ENCODE assay signal across 15 mouse cellular contexts in the genomic region with DNA sequence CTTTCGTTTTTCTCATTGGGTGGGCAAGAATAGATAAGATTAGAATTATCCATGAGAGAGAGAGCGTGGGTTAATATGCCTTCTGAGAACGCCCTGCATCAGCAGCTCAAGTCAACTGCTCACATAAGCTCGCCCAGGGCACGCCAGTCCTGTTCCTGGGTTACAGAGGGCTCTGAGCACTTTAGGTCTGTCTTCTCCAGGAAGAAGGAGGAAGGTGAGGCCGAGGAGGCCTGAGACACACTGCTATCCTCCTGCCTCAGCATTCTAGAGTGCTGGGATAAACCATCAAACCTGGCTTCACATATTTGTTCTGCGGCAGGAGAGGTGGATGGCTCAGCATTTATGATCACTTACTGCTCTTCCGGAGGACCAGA. TPM values are rescaled to one million over a fixed set of nuclear protein-coding genes. Genes with fewer than 3 reads are reported as not detected.
DNase-seq lines count a peak whose midpoint lies in the region; ATAC-seq and TF ChIP-seq lines count a peak whose summit lies in the region.
"Had no signal": no experiment of that assay in that cellular context is flagged by ENCODE, and none has a peak within 500 bp of the region (broad histone marks: within the 10 kb centered on the region; RNA-seq: fewer than 3 reads in every experiment).

No protein-coding gene starts in this region.

- peaks cover 25% of the 10 kb centered on the region for H3K4me1 ChIP-seq in kidney, adult 2 months (ENCODE audit: control insufficient read depth, insufficient read depth, low read length)
- H3K4me1 ChIP-seq in midbrain, embryonic 12.5 days = peaks cover 10% of the 10 kb centered on the region
- H3K4me1 ChIP-seq in midbrain, postnatal 0 days (ENCODE audit: insufficient read depth, low read length) = 0 out of 2 replicates have a peak, but pooled peaks cover 2% of the 10 kb centered on the region
- H3K4me1 ChIP-seq in limb, embryonic 13.5 days = peaks cover 40% of the 10 kb centered on the region
- no peaks in the 10 kb centered on the region for H3K4me1 ChIP-seq in cerebellum, adult 2 months (ENCODE audit: control insufficient read depth, insufficient read depth, low read length)
- H3K4me1 ChIP-seq: neural tube, embryonic 12.5 days had no signal

- H3K36me3 ChIP-seq in kidney, adult 2 months (ENCODE audit: control insufficient read depth, insufficient read depth, low read length) = no peaks in the 10 kb centered on the region
- H3K36me3 ChIP-seq in midbrain, embryonic 12.5 days = no peaks in the 10 kb centered on the region
- no peaks in the 10 kb centered on the region for H3K36me3 ChIP-seq in midbrain, postnatal 0 days (ENCODE audit: insufficient read depth, low read length)
- H3K36me3 ChIP-seq in limb, embryonic 13.5 days = no peaks in the 10 kb centered on the region
- H3K36me3 ChIP-seq: hindbrain, embryonic 12.5 days; midbrain, embryonic 13.5 days; neural tube, embryonic 12.5 days had no signal

- TF ChIP-seq POLR2A in kidney, adult 2 months (IDR thresholded peaks at IDR 0.05; ENCODE audit: low read depth, low read length) = no peak
- TF ChIP-seq POLR2A in cerebellum, adult 2 months (IDR thresholded peaks at IDR 0.05; ENCODE audit: borderline replicate concordance, insufficient read depth, low read length) = no peak

- H3K9me3 ChIP-seq in midbrain, embryonic 12.5 days = no peaks in the 10 kb centered on the region
- no peaks in the 10 kb centered on the region for H3K9me3 ChIP-seq in midbrain, postnatal 0 days (ENCODE audit: low read length)
- no peaks in the 10 kb centered on the region for H3K9me3 ChIP-seq in limb, embryonic 13.5 days
- H3K9me3 ChIP-seq: hindbrain, embryonic 12.5 days; midbrain, embryonic 13.5 days; neural tube, embryonic 12.5 days had no signal

- H3K27ac ChIP-seq in kidney, adult 2 months (ENCODE audit: insufficient read depth, low read depth, low read length) = peak overlapping the region; percentile 97
- no peak overlapping the region for H3K27ac ChIP-seq in midbrain, embryonic 12.5 days (replicated peaks)
- no peak overlapping the region for H3K27ac ChIP-seq in midbrain, postnatal 0 days (ENCODE audit: low read depth, low read length)
- H3K27ac ChIP-seq in limb, embryonic 13.5 days = peak overlapping the region; percentile 87
- no peak overlapping the region for H3K27ac ChIP-seq in cerebellum, adult 2 months (ENCODE audit: insufficient read depth, low read length)
- H3K27ac ChIP-seq: hindbrain, embryonic 12.5 days; midbrain, embryonic 13.5 days; neural tube, embryonic 12.5 days had no signal

- H3K9ac ChIP-seq in midbrain, embryonic 12.5 days (replicated peaks) = no peak overlapping the region
- no peak overlapping the region for H3K9ac ChIP-seq in midbrain, postnatal 0 days (replicated peaks; ENCODE audit: low read length, poor library complexity, severe bottlenecking)
- no peak overlapping the region for H3K9ac ChIP-seq in limb, embryonic 13.5 days
- H3K9ac ChIP-seq: hindbrain, embryonic 12.5 days; midbrain, embryonic 13.5 days; neural tube, embryonic 12.5 days had no signal

- no peaks in the 10 kb centered on the region for H3K27me3 ChIP-seq in kidney, adult 2 months (replicated peaks; ENCODE audit: control insufficient read depth, insufficient read depth, low read length)
- H3K27me3 ChIP-seq in midbrain, embryonic 12.5 days = peaks cover 70% of the 10 kb centered on the region
- H3K27me3 ChIP-seq in midbrain, postnatal 0 days (ENCODE audit: insufficient read depth, low read length) = no peaks in the 10 kb centered on the region
- H3K27me3 ChIP-seq in limb, embryonic 13.5 days = no peaks in the 10 kb centered on the region
- no peaks in the 10 kb centered on the region for H3K27me3 ChIP-seq in cerebellum, adult 2 months (ENCODE audit: control insufficient read depth, insufficient read depth, low read length)
- H3K27me3 ChIP-seq: hindbrain, embryonic 12.5 days; neural tube, embryonic 12.5 days had no signal

- no peak overlapping the region for H3K4me3 ChIP-seq in kidney, adult 2 months (ENCODE audit: insufficient read depth, low read depth, low read length)
- no peak overlapping the region for H3K4me3 ChIP-seq in midbrain, embryonic 12.5 days
- H3K4me3 ChIP-seq in midbrain, postnatal 0 days (ENCODE audit: low read depth, low read length) = no peak overlapping the region
- no peak overlapping the region for H3K4me3 ChIP-seq in limb, embryonic 13.5 days
- H3K4me3 ChIP-seq in cerebellum, adult 2 months (replicated peaks; ENCODE audit: insufficient read depth, low read depth, low read length) = no peak overlapping the region
- H3K4me3 ChIP-seq: hindbrain, embryonic 12.5 days; midbrain, embryonic 13.5 days; neural tube, embryonic 12.5 days had no signal

- no peak overlapping the region for H3K4me2 ChIP-seq in midbrain, embryonic 12.5 days (replicated peaks)
- no peak overlapping the region for H3K4me2 ChIP-seq in midbrain, postnatal 0 days (ENCODE audit: low read depth, low read length, poor library complexity, severe bottlenecking)
- H3K4me2 ChIP-seq in limb, embryonic 13.5 days (replicated peaks) = peak overlapping the region; percentile 32; the same call in 1 of the 2 replicates
- H3K4me2 ChIP-seq: hindbrain, embryonic 12.5 days; midbrain, embryonic 13.5 days; neural tube, embryonic 12.5 days had no signal

- DNase-seq in kidney, adult 2 months = peak; percentile 40
- DNase-seq in kidney, postnatal 10 days = no peak
- no peak for DNase-seq in midbrain, postnatal 0 days (ENCODE audit: low spot score)
- DNase-seq in ovary, adult 18-20 months (ENCODE audit: low spot score) = no peak
- no peak for DNase-seq in ovary, postnatal 36 days (ENCODE audit: low spot score)
- no peak for DNase-seq in cerebellum, adult 2 months
- DNase-seq: B cell, adult 2 months; cerebellum, adult 9-11 months; spleen, adult 18-20 months; thymus, postnatal 4 days had no signal

- no peak for TF ChIP-seq CTCF in kidney, adult 2 months (conservative IDR thresholded peaks at IDR 0.05; ENCODE audit: insufficient read depth, insufficient read length, low read depth, low read length)
- no peak for TF ChIP-seq CTCF in midbrain, postnatal 0 days (IDR thresholded peaks at IDR 0.05)
- no peak for TF ChIP-seq CTCF in cerebellum, adult 2 months (IDR thresholded peaks at IDR 0.05; ENCODE audit: borderline replicate concordance, insufficient read depth, low read depth, low read length)

- 0 out of 2 replicates have a peak, but pooled peaks have one; percentile 41 for ATAC-seq in midbrain, embryonic 12.5 days (ENCODE audit: low FRiP score, low read depth)
- ATAC-seq in midbrain, postnatal 0 days (ENCODE audit: low FRiP score) = no peak
- ATAC-seq in limb, embryonic 13.5 days (ENCODE audit: low FRiP score, low read depth) = 0 out of 2 replicates have a peak, but pooled peaks have one; percentile 7
- ATAC-seq: midbrain, embryonic 13.5 days had no signal

- 50% methylated on average over 8 of the region's 8 CpGs for WGBS in kidney, adult 2 months
- WGBS in midbrain, embryonic 12.5 days = 29% methylated on average over 8 of the region's 8 CpGs
- WGBS in midbrain, postnatal 0 days = 30% methylated on average over 8 of the region's 8 CpGs
- 72% methylated on average over 8 of the region's 8 CpGs for WGBS in limb, embryonic 13.5 days
- WGBS in cerebellum, adult 2 months = 75% methylated on average over 8 of the region's 8 CpGs

RNA-seq across cellular contexts. Expression of a gene that starts 10.3 kb away (rescaled TPM):
- 34.3 and 39.2 TPM in 2 replicates for polyA plus RNA-seq in kidney, adult 2 months (2012; rRNA removed)
- 1.0 and 2.6 TPM in 2 replicates for polyA plus RNA-seq in midbrain, embryonic 12.5 days (2016; fragmentation: Nextera tagmentation; extraction: Ambion mirVana)
- total RNA-seq in midbrain, postnatal 0 days (2014; rRNA removed) = 0.66 and 2.8 TPM in 2 replicates
- polyA plus RNA-seq in midbrain, postnatal 0 days (2015; fragmentation: Nextera tagmentation; extraction: Ambion mirVana) = 0.64 and 0.91 TPM in 2 replicates
- polyA plus RNA-seq in limb, embryonic 13.5 days (2015; fragmentation: Nextera tagmentation; extraction: Ambion mirVana) = 37.2 and 39.1 TPM in 2 replicates
- polyA plus RNA-seq in cerebellum, adult 2 months (2012; rRNA removed) = 14.9 and 15.2 TPM in 2 replicates

Comparison
In these comparisons a context has a peak if more than half of its experiments do, and no peak if none do; other contexts are left out.
1. H3K27ac ChIP-seq: peak in kidney, adult 2 months (single experiment) and limb, embryonic 13.5 days (single experiment); none in midbrain, embryonic 12.5 days (single experiment), midbrain, postnatal 0 days (single experiment) and cerebellum, adult 2 months (single experiment).